In genomic region chr5:104833330-104833729, GRCm38 (mm10) we compare ENCODE assay signal across 28 mouse cellular contexts. TPM values are rescaled to one million over a fixed set of nuclear protein-coding genes. Genes with fewer than 3 reads are reported as not detected.
DNase-seq lines count a peak whose midpoint lies in the region; ATAC-seq and TF ChIP-seq lines count a peak whose summit lies in the region.
"Had no signal": no experiment of that assay in that cellular context is flagged by ENCODE, and none has a peak within 500 bp of the region (broad histone marks: within the 10 kb centered on the region; RNA-seq: fewer than 3 reads in every experiment).

No protein-coding gene starts in this region.

- no peak overlapping the region for H3K4me3 ChIP-seq in embryonic facial prominence, embryonic 14.5 days (ENCODE audit: low read depth, low read length)
- H3K4me3 ChIP-seq in embryonic facial prominence, embryonic 10.5 days = no peak overlapping the region
- no peak overlapping the region for H3K4me3 ChIP-seq in midbrain, embryonic 11.5 days (ENCODE audit: low read depth, low read length)
- no peak overlapping the region for H3K4me3 ChIP-seq in midbrain, embryonic 14.5 days (replicated peaks; ENCODE audit: low read depth, low read length)
- H3K4me3 ChIP-seq: embryonic facial prominence, embryonic 12.5 days; embryonic facial prominence, embryonic 15.5 days; erythroblast, embryonic 14.5 days; forebrain, embryonic 10.5 days; forebrain, embryonic 12.5 days had no signal

- H3K27ac ChIP-seq in embryonic facial prominence, embryonic 14.5 days (replicated peaks; ENCODE audit: low read depth, low read length) = no peak overlapping the region
- H3K27ac ChIP-seq in embryonic facial prominence, embryonic 10.5 days (replicated peaks) = no peak overlapping the region
- H3K27ac ChIP-seq in midbrain, embryonic 11.5 days (ENCODE audit: low read depth, low read length) = no peak overlapping the region
- no peak overlapping the region for H3K27ac ChIP-seq in midbrain, embryonic 14.5 days (replicated peaks; ENCODE audit: low read depth, low read length)
- H3K27ac ChIP-seq: embryonic facial prominence, embryonic 12.5 days; embryonic facial prominence, embryonic 15.5 days; forebrain, embryonic 10.5 days; forebrain, embryonic 12.5 days had no signal

- peaks cover 42% of the 10 kb centered on the region for H3K9me3 ChIP-seq in embryonic facial prominence, embryonic 14.5 days (ENCODE audit: control insufficient read depth, low read length)
- peaks cover 63% of the 10 kb centered on the region for H3K9me3 ChIP-seq in embryonic facial prominence, embryonic 10.5 days
- H3K9me3 ChIP-seq in midbrain, embryonic 11.5 days (ENCODE audit: control insufficient read depth, low read length) = peaks cover 9% of the 10 kb centered on the region; the same call in 1 of the 2 replicates
- peaks cover 37% of the 10 kb centered on the region for H3K9me3 ChIP-seq in midbrain, embryonic 14.5 days (ENCODE audit: control insufficient read depth, low read length)

- no peak for TF ChIP-seq CTCF in brain, embryonic 14.5 days (IDR thresholded peaks at IDR 0.05; ENCODE audit: borderline replicate concordance, extremely low read depth, insufficient read depth, insufficient read length)

- no peaks in the 10 kb centered on the region for H3K36me3 ChIP-seq in embryonic facial prominence, embryonic 14.5 days (ENCODE audit: control insufficient read depth, insufficient read depth, low read length)
- peaks cover 3% of the 10 kb centered on the region; the same call in 1 of the 2 replicates for H3K36me3 ChIP-seq in embryonic facial prominence, embryonic 10.5 days (replicated peaks)
- H3K36me3 ChIP-seq in midbrain, embryonic 11.5 days (ENCODE audit: control insufficient read depth, insufficient read depth, low read length) = no peaks in the 10 kb centered on the region
- no peaks in the 10 kb centered on the region for H3K36me3 ChIP-seq in midbrain, embryonic 14.5 days (ENCODE audit: control insufficient read depth, insufficient read depth, low read length)
- H3K36me3 ChIP-seq: embryonic facial prominence, embryonic 12.5 days; embryonic facial prominence, embryonic 15.5 days; forebrain, embryonic 10.5 days; forebrain, embryonic 12.5 days had no signal

- peak; percentile 9 for DNase-seq in embryonic facial prominence, embryonic 14.5 days (ENCODE audit: low spot score)
- DNase-seq in embryonic facial prominence, embryonic 10.5 days (ENCODE audit: low spot score) = no peak
- DNase-seq in midbrain, embryonic 11.5 days (ENCODE audit: low spot score, missing footprints) = peak; percentile 47
- no peak for DNase-seq in midbrain, embryonic 14.5 days
- peak; percentile 0 for DNase-seq in brain, embryonic 14.5 days (ENCODE audit: low read depth)
- peak; percentile 68 for DNase-seq in testis, postnatal 14 days (ENCODE audit: low spot score)
- DNase-seq in T-cell, adult 2 months (ENCODE audit: low spot score) = no peak
- DNase-seq in heart, adult 18-20 months = no peak
- DNase-seq: adrenal gland, adult 2 months; adrenal gland, postnatal 10 days; adrenal gland, postnatal 36 days; B cell, adult 2 months; cerebellum, adult 11 months; cerebellum, adult 18-20 months; cerebellum, adult 8-10 months; cerebellum, adult 9-11 months; cerebellum, postnatal 14 days; cerebellum, postnatal 36 days; embryo, embryonic 11 days had no signal

- H3K9ac ChIP-seq in embryonic facial prominence, embryonic 14.5 days (ENCODE audit: low read depth, low read length) = no peak overlapping the region
- H3K9ac ChIP-seq in midbrain, embryonic 11.5 days (ENCODE audit: low read length) = no peak overlapping the region
- no peak overlapping the region for H3K9ac ChIP-seq in midbrain, embryonic 14.5 days (replicated peaks; ENCODE audit: low read length)
- H3K9ac ChIP-seq: embryonic facial prominence, embryonic 12.5 days; embryonic facial prominence, embryonic 15.5 days; forebrain, embryonic 12.5 days had no signal

- no peak overlapping the region for H3K4me2 ChIP-seq in embryonic facial prominence, embryonic 14.5 days (ENCODE audit: low read depth, low read length)
- H3K4me2 ChIP-seq in midbrain, embryonic 11.5 days = no peak overlapping the region
- H3K4me2 ChIP-seq in midbrain, embryonic 14.5 days (ENCODE audit: low read length) = no peak overlapping the region
- H3K4me2 ChIP-seq: embryonic facial prominence, embryonic 12.5 days; embryonic facial prominence, embryonic 15.5 days; forebrain, embryonic 12.5 days had no signal

- TF ChIP-seq POLR2A in brain, embryonic 14.5 days (IDR thresholded peaks at IDR 0.05; ENCODE audit: borderline replicate concordance, extremely low read depth, insufficient read depth, insufficient read length, poor library complexity, severe bottlenecking) = no peak

- no peaks in the 10 kb centered on the region for H3K27me3 ChIP-seq in embryonic facial prominence, embryonic 14.5 days (replicated peaks; ENCODE audit: control insufficient read depth, insufficient read depth, low read length)
- no peaks in the 10 kb centered on the region for H3K27me3 ChIP-seq in embryonic facial prominence, embryonic 10.5 days (replicated peaks; ENCODE audit: low read depth, poor library complexity, severe bottlenecking)
- no peaks in the 10 kb centered on the region for H3K27me3 ChIP-seq in midbrain, embryonic 11.5 days (ENCODE audit: control insufficient read depth, insufficient read depth, low read length)
- no peaks in the 10 kb centered on the region for H3K27me3 ChIP-seq in midbrain, embryonic 14.5 days (ENCODE audit: control insufficient read depth, insufficient read depth, low read length)
- H3K27me3 ChIP-seq: CH12.LX; embryonic facial prominence, embryonic 12.5 days; embryonic facial prominence, embryonic 15.5 days; forebrain, embryonic 12.5 days had no signal

- ATAC-seq in embryonic facial prominence, embryonic 14.5 days (ENCODE audit: low read depth) = no peak
- no peak for ATAC-seq in midbrain, embryonic 11.5 days (ENCODE audit: low FRiP score)
- ATAC-seq in midbrain, embryonic 14.5 days (ENCODE audit: low FRiP score, low TSS enrichment) = no peak
- ATAC-seq: CD4-positive, CD25-positive, alpha-beta regulatory T cell, adult 4 months; forebrain, embryonic 14.5 days; forebrain, embryonic 16.5 days had no signal

- no peaks in the 10 kb centered on the region for H3K4me1 ChIP-seq in embryonic facial prominence, embryonic 14.5 days (ENCODE audit: control insufficient read depth, insufficient read depth, low read length)
- H3K4me1 ChIP-seq in embryonic facial prominence, embryonic 10.5 days = no peaks in the 10 kb centered on the region
- no peaks in the 10 kb centered on the region for H3K4me1 ChIP-seq in midbrain, embryonic 11.5 days (ENCODE audit: control insufficient read depth, insufficient read depth, low read length)
- H3K4me1 ChIP-seq in midbrain, embryonic 14.5 days (ENCODE audit: control insufficient read depth, insufficient read depth, low read length) = no peaks in the 10 kb centered on the region
- H3K4me1 ChIP-seq: embryonic facial prominence, embryonic 12.5 days; embryonic facial prominence, embryonic 15.5 days; forebrain, embryonic 10.5 days; forebrain, embryonic 12.5 days had no signal

RNA-seq across cellular contexts. Expression of gene Zfp951, which starts 26.5 kb away (rescaled TPM):
- 3.4 and 4.4 TPM in 2 replicates for polyA plus RNA-seq in embryonic facial prominence, embryonic 14.5 days (2014; fragmentation: Nextera tagmentation; extraction: Ambion mirVana)
- 1.7 and 2.6 TPM in 2 replicates for polyA plus RNA-seq in embryonic facial prominence, embryonic 10.5 days (2016; fragmentation: Nextera tagmentation; extraction: Ambion mirVana)
- 2.5 and 3.1 TPM in 2 replicates for polyA plus RNA-seq in midbrain, embryonic 11.5 days (2014; fragmentation: Nextera tagmentation; extraction: Ambion mirVana)
- polyA plus RNA-seq in midbrain, embryonic 14.5 days (2014; fragmentation: Nextera tagmentation; extraction: Ambion mirVana) = 2.8 and 3.3 TPM in 2 replicates
- 2.1 and 3.1 TPM in 2 replicates for polyA plus RNA-seq in brain, embryonic 14.5 days (2012; rRNA removed)
- 1 to 10 TPM; 1.0 to 1.3 TPM for total RNA-seq in heart, adult 18-20 months (2021)
- total RNA-seq: CH12.LX had no signal
- polyA plus RNA-seq: erythroblast, embryonic 14.5 days had no signal

Comparison
In these comparisons a context has a peak if more than half of its experiments do, and no peak if none do; other contexts are left out.
1. DNase-seq: peak in embryonic facial prominence, embryonic 14.5 days (single experiment), midbrain, embryonic 11.5 days (single experiment), brain, embryonic 14.5 days (single experiment) and testis, postnatal 14 days (single experiment); none in embryonic facial prominence, embryonic 10.5 days (single experiment), midbrain, embryonic 14.5 days (single experiment), T-cell, adult 2 months (single experiment) and heart, adult 18-20 months (0 of 2).